Mouse (Mus musculus) midbrain, embryonic 16.5 days (tissue): ENCODE results near the gene Pecam1. TPM values are rescaled to one million over a fixed set of nuclear protein-coding genes. Genes with fewer than 3 reads are reported as not detected.

Source experiments
- ATAC-seq: fragments of 200-750 bp; cut with Nextera tagmentation; 2 replicates; pipeline ENCODE4 v1.8.0; 2017; ENCODE audit warnings: moderate TSS enrichment
- H3K27ac ChIP-seq: fragments of 300-500 bp; sonication (generic); 2 replicates; pipeline ENCODE4 v1.5.1; 2014; ENCODE audit warnings: mild to moderate bottlenecking, low read length, mixed read lengths
- H3K27me3 ChIP-seq: fragments of 300-500 bp; sonication (generic); 2 replicates; pipeline ENCODE4 v1.6.1; 2014; ENCODE audit warnings: low read depth, low read length, mixed read lengths; ENCODE audit not compliant: control insufficient read depth, insufficient read depth
- H3K36me3 ChIP-seq: fragments of 300-500 bp; sonication (generic); 2 replicates; pipeline ENCODE4 v1.6.1; 2014; ENCODE audit warnings: mild to moderate bottlenecking, low read length, moderate library complexity, mixed read lengths; ENCODE audit not compliant: control insufficient read depth, insufficient read depth
- H3K4me1 ChIP-seq: fragments of 300-500 bp; sonication (generic); 2 replicates; pipeline ENCODE4 v1.6.1; 2014; ENCODE audit warnings: mild to moderate bottlenecking, low read length, mixed read lengths; ENCODE audit not compliant: control insufficient read depth, insufficient read depth
- H3K4me2 ChIP-seq: fragments of 300-500 bp; sonication (generic); 2 replicates; pipeline ENCODE4 v1.6.1; 2014; ENCODE audit warnings: mild to moderate bottlenecking, low read length, mixed read lengths
- H3K4me3 ChIP-seq: fragments of 300-500 bp; sonication (generic); 2 replicates; pipeline ENCODE4 v1.5.1; 2014; ENCODE audit warnings: low read depth, mild to moderate bottlenecking, low read length, moderate library complexity, mixed read lengths
- H3K9ac ChIP-seq: fragments of 300-500 bp; sonication (generic); 2 replicates; pipeline ENCODE4 v1.6.1; 2014; ENCODE audit warnings: low read depth, low read length, mixed read lengths
- H3K9me3 ChIP-seq: fragments of 300-500 bp; sonication (generic); replicated peaks from 2 replicates; pipeline ENCODE4 v1.6.1; 2014; ENCODE audit warnings: mild to moderate bottlenecking, low read length, mixed read lengths; ENCODE audit not compliant: control insufficient read depth, poor library complexity, severe bottlenecking
- WGBS: fragments of 180-500 bp; shearing (Covaris S2); extraction: QIAGEN DNeasy Blood & Tissue Kit; methylation state at CpG from one replicate; pipeline ENCODE4 v1.1.7; 2014; 5-methylcytosine and 5-hydroxymethylcytosine counted together
- polyA plus RNA-seq: library from polyadenylated mRNA; unstranded; fragments of >200 nt; fragmentation: Nextera tagmentation; extraction: Ambion mirVana; gene quantifications from 2 replicates; pipeline ENCODE4 v1.2.1, GENCODE M21; 2015

Gene Pecam1
- polyA plus RNA-seq, 1 experiment from 2014 or later, result 14.1 TPM

GRCm38 (mm10) chr11:106695917-106696316, 54.5 kb downstream of the Pecam1 start:
- H3K36me3 ChIP-seq, result no peaks in the 10 kb centered on the region
- no peak overlapping the region for H3K4me2 ChIP-seq
- no peak overlapping the region for H3K27ac ChIP-seq
- H3K4me3 ChIP-seq, result no peak overlapping the region
- no peaks in the 10 kb centered on the region for H3K27me3 ChIP-seq
- no peak for ATAC-seq
- no peaks in the 10 kb centered on the region for H3K4me1 ChIP-seq
- no peak overlapping the region for H3K9ac ChIP-seq
- no peaks in the 10 kb centered on the region for H3K9me3 ChIP-seq
- WGBS, result 97% methylated on average over 3 of the region's 3 CpGs

- H3K27ac ChIP-seq, result no peak overlapping the region
- H3K4me1 ChIP-seq, result no peaks in the 10 kb centered on the region
- 86% methylated on average over 4 of the region's 4 CpGs for WGBS
- no peak overlapping the region for H3K4me3 ChIP-seq
- H3K9ac ChIP-seq, result no peak overlapping the region
- ATAC-seq, result no peak
- no peaks in the 10 kb centered on the region for H3K27me3 ChIP-seq
- H3K9me3 ChIP-seq, result no peaks in the 10 kb centered on the region
- H3K4me2 ChIP-seq, result no peak overlapping the region
- H3K36me3 ChIP-seq, result no peaks in the 10 kb centered on the region
These were observed 57.5 kb downstream of the Pecam1 start for GRCm38 (mm10) chr11:106692890-106693289.

- Histone ChIP-seq H3K4me3 (no peak overlapping the region), H3K36me3 (no peaks in the 10 kb centered on the region), H3K4me1 (no peaks in the 10 kb centered on the region), H3K27me3 (no peaks in the 10 kb centered on the region), H3K4me2 (no peak overlapping the region), H3K9ac (no peak overlapping the region), H3K27ac (no peak overlapping the region), H3K9me3 (no peaks in the 10 kb centered on the region)
- no peak for ATAC-seq
- WGBS, result 87% methylated on average over 5 of the region's 5 CpGs
These were observed 62.1 kb downstream of the Pecam1 start for GRCm38 (mm10) chr11:106688375-106688774.

DNA sequence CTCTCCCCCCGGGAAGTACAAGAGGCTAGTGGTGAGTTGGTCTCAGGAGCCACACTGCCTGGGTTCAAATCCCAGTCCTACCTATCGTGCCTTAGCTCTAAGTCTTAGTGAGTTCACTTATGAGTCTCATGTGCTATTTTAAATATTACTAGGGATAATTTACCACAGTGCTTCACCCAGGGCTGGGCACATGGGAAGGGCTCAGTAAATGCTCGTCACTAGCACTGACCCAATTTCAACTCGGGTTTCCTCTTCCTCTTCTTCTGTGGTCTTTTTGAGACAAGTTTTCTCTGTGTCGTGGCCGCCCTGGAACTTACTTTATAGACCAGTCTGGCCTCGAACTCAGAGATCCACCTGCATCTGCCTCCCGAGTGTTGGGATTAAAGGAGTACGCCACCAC, 63.1 kb downstream of the Pecam1 start:
- 95% methylated on average over 9 of the region's 9 CpGs for WGBS
- H3K9me3 ChIP-seq, result no peaks in the 10 kb centered on the region

DNA sequence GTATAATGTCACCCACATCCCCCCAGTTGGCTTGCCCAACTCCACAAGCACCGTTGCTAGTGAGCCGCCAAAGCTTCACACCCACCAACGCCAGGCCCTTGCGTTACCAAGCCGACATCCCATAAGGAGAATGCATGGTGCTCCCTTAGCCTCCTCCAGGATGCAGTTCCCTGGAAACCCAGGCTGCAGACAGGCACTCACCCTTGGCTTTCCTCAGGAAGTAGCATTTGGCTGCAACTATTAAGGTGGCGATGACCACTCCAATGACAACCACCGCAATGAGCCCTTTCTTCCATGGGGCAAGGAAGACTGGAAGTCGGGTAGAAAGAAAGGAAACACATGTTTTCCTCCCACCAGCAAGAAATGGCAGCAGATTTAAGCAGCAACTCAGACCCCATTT, 66.4 kb downstream of the Pecam1 start:
- Histone ChIP-seq H3K9me3 (no peaks in the 10 kb centered on the region), H3K36me3 (no peaks in the 10 kb centered on the region), H3K4me1 (no peaks in the 10 kb centered on the region), H3K27me3 (no peaks in the 10 kb centered on the region), H3K4me3 (no peak overlapping the region), H3K27ac (no peak overlapping the region), H3K9ac (no peak overlapping the region), H3K4me2 (no peak overlapping the region)
- 94% methylated on average over 8 of the region's 8 CpGs for WGBS
- ATAC-seq, result no peak

More for the DNA sequence above, 63.1 kb downstream of the Pecam1 start:
- Histone ChIP-seq H3K4me3 (no peak overlapping the region), H3K4me2 (no peak overlapping the region), H3K36me3 (no peaks in the 10 kb centered on the region), H3K27ac (no peak overlapping the region), H3K9ac (no peak overlapping the region), H3K4me1 (no peaks in the 10 kb centered on the region), H3K27me3 (no peaks in the 10 kb centered on the region)
- ATAC-seq, result no peak

GRCm38 (mm10) chr11:106683345-106683744, 67.1 kb downstream of the Pecam1 start:
- H3K4me2 ChIP-seq, result no peak overlapping the region

GRCm38 (mm10) chr11:106681138-106681537, 69.3 kb downstream of the Pecam1 start:
- no peaks in the 10 kb centered on the region for H3K4me1 ChIP-seq
- no peaks in the 10 kb centered on the region for H3K27me3 ChIP-seq
- no peak overlapping the region for H3K4me3 ChIP-seq
- H3K4me2 ChIP-seq, result no peak overlapping the region
- 92% methylated on average over 6 of the region's 6 CpGs for WGBS
- no peak for ATAC-seq
- H3K9ac ChIP-seq, result no peak overlapping the region
- no peak overlapping the region for H3K27ac ChIP-seq
- no peaks in the 10 kb centered on the region for H3K9me3 ChIP-seq
- H3K36me3 ChIP-seq, result no peaks in the 10 kb centered on the region

More at GRCm38 (mm10) chr11:106683345-106683744, 67.1 kb downstream of the Pecam1 start:
- H3K9me3 ChIP-seq, result no peaks in the 10 kb centered on the region
- WGBS, result 79% methylated on average over 3 of the region's 3 CpGs
- no peaks in the 10 kb centered on the region for H3K4me1 ChIP-seq
- H3K36me3 ChIP-seq, result no peaks in the 10 kb centered on the region
- ATAC-seq, result no peak
- H3K27me3 ChIP-seq, result no peaks in the 10 kb centered on the region
- H3K4me3 ChIP-seq, result no peak overlapping the region
- H3K27ac ChIP-seq, result no peak overlapping the region
- H3K9ac ChIP-seq, result no peak overlapping the region

GRCm38 (mm10) chr11:106679874-106680273, 70.6 kb downstream of the Pecam1 start:
- Histone ChIP-seq H3K27me3 (no peaks in the 10 kb centered on the region), H3K9me3 (no peaks in the 10 kb centered on the region), H3K36me3 (no peaks in the 10 kb centered on the region), H3K4me2 (no peak overlapping the region), H3K4me1 (peaks cover 6% of the 10 kb centered on the region), H3K9ac (no peak overlapping the region), H3K4me3 (no peak overlapping the region), H3K27ac (no peak overlapping the region)
- 54% methylated on average over 6 of the region's 6 CpGs for WGBS
- no peak for ATAC-seq

DNA sequence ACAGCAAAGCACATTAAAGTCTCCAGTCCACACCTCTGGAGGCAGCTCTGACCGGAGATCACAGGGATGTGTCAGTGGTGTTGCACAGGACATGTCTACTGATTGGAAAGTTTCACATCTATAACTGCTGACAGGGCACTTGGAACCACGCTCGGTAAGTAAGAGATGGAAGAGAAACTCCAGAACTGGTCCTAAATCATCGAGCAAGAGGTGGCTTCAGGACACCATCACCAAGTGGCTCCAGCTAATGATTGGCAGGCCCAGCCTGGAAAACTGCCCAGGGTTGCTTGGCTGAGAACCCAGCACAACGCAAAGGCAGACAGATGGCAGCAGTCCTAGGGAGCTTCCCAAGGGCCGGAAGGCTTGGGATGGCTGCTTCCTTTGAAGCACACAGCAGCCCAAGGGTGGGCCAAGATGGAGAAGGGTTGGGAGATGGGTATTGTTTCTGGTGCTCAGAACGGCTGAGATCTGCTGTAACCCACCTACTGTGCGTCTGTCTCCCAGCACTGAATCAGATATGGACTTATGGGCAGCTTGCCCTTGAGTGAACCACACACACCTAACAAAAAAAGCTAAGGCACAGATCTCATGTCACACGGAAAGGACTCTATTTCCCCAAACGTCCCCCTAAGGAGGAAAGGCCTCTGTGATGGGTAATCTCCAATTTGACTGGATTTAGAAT, 72.4 kb downstream of the Pecam1 start:
- no peak overlapping the region for H3K4me2 ChIP-seq
- H3K4me1 ChIP-seq, result peaks cover 14% of the 10 kb centered on the region
- no peak overlapping the region for H3K4me3 ChIP-seq
- H3K27me3 ChIP-seq, result no peaks in the 10 kb centered on the region
- ATAC-seq, result no peak
- H3K36me3 ChIP-seq, result no peaks in the 10 kb centered on the region
- no peak overlapping the region for H3K9ac ChIP-seq
- H3K27ac ChIP-seq, result no peak overlapping the region
- WGBS, result 78% methylated on average over 10 of the region's 10 CpGs
- H3K9me3 ChIP-seq, result no peaks in the 10 kb centered on the region
